In the genomic region with DNA sequence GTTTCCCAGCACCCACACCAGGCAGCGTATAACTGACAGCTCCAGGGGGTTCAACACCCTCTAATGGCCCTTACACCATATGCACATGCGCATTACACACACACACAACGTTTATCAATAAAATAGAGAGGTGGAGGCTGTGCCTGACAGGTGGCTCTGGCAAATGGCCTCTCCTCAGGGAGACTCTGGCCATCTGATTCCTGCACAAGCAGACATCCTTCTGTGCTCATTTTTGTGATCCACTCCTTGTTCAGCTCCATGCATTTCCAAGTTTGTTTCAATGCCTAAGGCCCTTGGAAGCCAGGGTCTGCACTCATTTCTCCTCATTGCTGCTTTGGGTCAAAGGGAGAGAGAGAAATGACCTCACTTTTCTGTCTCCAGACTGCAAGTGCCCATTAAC, we compare ENCODE assay signal across 17 mouse cellular contexts. TPM values are rescaled to one million over a fixed set of nuclear protein-coding genes. Genes with fewer than 3 reads are reported as not detected.
"Had no signal": no experiment of that assay in that cellular context is flagged by ENCODE, and none has a peak within 500 bp of the region (broad histone marks: within the 10 kb centered on the region; RNA-seq: fewer than 3 reads in every experiment).

No protein-coding gene starts in this region.

- H3K9me3 ChIP-seq: neural tube, embryonic 13.5 days; neural tube, embryonic 15.5 days; stomach, embryonic 15.5 days had no signal

- H3K27ac ChIP-seq: neural tube, embryonic 13.5 days; neural tube, embryonic 15.5 days; stomach, embryonic 15.5 days; stomach, postnatal 0 days had no signal

- H3K4me2 ChIP-seq: neural tube, embryonic 13.5 days; neural tube, embryonic 15.5 days; stomach, embryonic 15.5 days had no signal

- H3K4me3 ChIP-seq: neural tube, embryonic 13.5 days; neural tube, embryonic 15.5 days; stomach, embryonic 15.5 days had no signal

- H3K9ac ChIP-seq: neural tube, embryonic 13.5 days; neural tube, embryonic 15.5 days; stomach, embryonic 15.5 days had no signal

- H3K27me3 ChIP-seq: neural tube, embryonic 13.5 days; neural tube, embryonic 15.5 days; stomach, embryonic 15.5 days had no signal

- DNase-seq: retina, postnatal 1 day; right cerebral cortex, adult 18-20 months; right cerebral cortex, postnatal 14 days; right cerebral cortex, postnatal 25 days; right cerebral cortex, postnatal 4 days; spleen, adult 18-20 months; thymus, adult 18-20 months; thymus, adult 2 months; thymus, postnatal 14 days; thymus, postnatal 25 days; thymus, postnatal 36 days; thymus, postnatal 4 days had no signal

- H3K4me1 ChIP-seq: neural tube, embryonic 13.5 days; neural tube, embryonic 15.5 days; stomach, embryonic 15.5 days had no signal

RNA-seq across cellular contexts. Expression of a gene that starts 26.2 kb away (rescaled TPM):
- total RNA-seq: neutrophil, adult 5-6 weeks had no signal
